Mouse (Mus musculus): ENCODE measurements around the gene 3110040N11Rik.

DNA sequence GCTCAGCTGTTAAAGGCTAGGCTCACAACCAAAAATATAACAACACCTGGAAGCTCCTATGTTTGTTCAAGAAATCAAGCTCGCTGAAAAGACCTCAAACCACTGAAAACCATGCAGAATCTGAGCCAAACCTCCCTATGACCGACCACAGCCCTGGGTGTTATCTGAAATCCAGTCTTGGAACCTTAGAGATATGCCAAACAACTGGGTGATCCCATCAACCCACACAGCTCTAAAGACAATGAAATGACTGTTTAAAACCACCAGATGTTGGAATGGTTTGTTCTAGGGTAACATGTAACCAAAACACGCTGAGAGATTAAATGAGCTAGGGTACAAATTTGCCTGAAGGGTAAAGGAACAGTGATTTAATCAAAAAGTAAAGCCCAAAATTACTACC, 35.6 kb upstream of the 3110040N11Rik start:
- TF ChIP-seq CTCF (IDR thresholded peaks at IDR 0.05; ENCODE audit: borderline replicate concordance, insufficient read depth, low read length) (no peak), POLR2A (IDR thresholded peaks at IDR 0.05; ENCODE audit: low read depth, low read length) (no peak)

Data from embryonic fibroblast, embryonic 13.5 days (primary cell).